Mouse (Mus musculus) embryonic fibroblast, embryonic 13.5 days (primary cell): ENCODE data around the gene Mmrn2.

Source experiments
- CTCF ChIP-seq: IDR thresholded peaks from 2 replicates; pipeline ENCODE4 v1.5.1; 2011; ENCODE audit warnings: mild to moderate bottlenecking, control low read depth, low read length, moderate library complexity, borderline replicate concordance; ENCODE audit not compliant: insufficient read depth
- POLR2A ChIP-seq: IDR thresholded peaks from 2 replicates; pipeline ENCODE4 v1.6.1; 2011; ENCODE audit warnings: low read depth, mild to moderate bottlenecking, control low read depth, low read length, moderate library complexity

DNA sequence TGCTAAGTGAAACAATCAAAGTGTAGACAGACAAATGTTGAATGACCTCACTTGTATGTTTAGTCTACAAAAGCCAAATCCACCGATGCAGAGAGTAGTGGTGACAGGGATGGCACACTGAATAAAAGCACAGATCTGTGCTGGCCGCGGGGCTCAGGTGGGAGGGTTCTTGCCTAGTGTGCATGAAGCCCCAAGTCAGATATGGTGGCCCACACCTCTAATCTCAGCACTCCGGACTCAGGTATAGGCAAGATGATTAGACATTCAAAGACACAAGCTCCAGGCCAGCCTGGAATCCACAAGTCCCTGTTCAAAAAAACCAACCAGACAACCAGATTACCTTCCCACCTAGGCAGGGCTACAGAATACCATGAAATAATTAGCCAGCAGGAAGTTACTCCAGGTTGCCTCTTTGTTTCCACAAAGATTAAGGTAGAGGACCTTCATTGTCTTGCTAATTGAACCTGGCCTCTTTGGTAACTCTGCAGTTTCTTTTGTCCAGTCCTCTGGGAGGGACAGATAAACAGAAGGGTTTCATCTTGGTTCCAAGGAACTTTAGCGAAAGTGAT lies 15.5 kb upstream of the Mmrn2 start:
- TF ChIP-seq CTCF (no peak), POLR2A (no peak)
